Mouse (Mus musculus) heart, adult 2 months (tissue): ENCODE measurements around the gene Zfhx2. TPM values are rescaled to one million over a fixed set of nuclear protein-coding genes. Genes with fewer than 3 reads are reported as not detected.
A peak's percentile ranks its signal among the peaks of the same experiment; 100 is the strongest.

Source experiments
- DNase-seq, 2 experiments: peaks; one replicate each; pipeline ENCODE4 v3.0.0; 2021
- H3K27ac ChIP-seq: fragments of 200-600 bp; 2 replicates; pipeline ENCODE4 v1.8.1; 2022
- H3K27me3 ChIP-seq: fragments of 200-500 bp; 2 replicates; pipeline ENCODE4 v1.6.1; 2012; ENCODE audit warnings: mild to moderate bottlenecking, low read length, inconsistent platforms, mixed read lengths; ENCODE audit not compliant: control insufficient read depth, insufficient read depth
- H3K36me3 ChIP-seq: fragments of 200-500 bp; 2 replicates; pipeline ENCODE4 v1.6.1; 2012; ENCODE audit warnings: low read length, inconsistent platforms; ENCODE audit not compliant: control insufficient read depth, insufficient read depth
- H3K4me1 ChIP-seq: fragments of 200-500 bp; 2 replicates; pipeline ENCODE4 v1.6.1; 2011; ENCODE audit warnings: low read length; ENCODE audit not compliant: control insufficient read depth, insufficient read depth
- H3K4me3 ChIP-seq: fragments of 200-600 bp; 2 replicates; pipeline ENCODE4 v1.8.1; 2022
- H3K79me2 ChIP-seq: fragments of 200-500 bp; replicated peaks from 2 replicates; pipeline ENCODE4 v1.6.1; 2012; ENCODE audit warnings: mild to moderate bottlenecking, inconsistent platforms, low read length, moderate library complexity, mixed read lengths; ENCODE audit not compliant: control insufficient read depth, insufficient read depth
- H3K9ac ChIP-seq: fragments of 200-500 bp; 2 replicates; pipeline ENCODE4 v1.6.1; 2012; ENCODE audit warnings: low read depth, mild to moderate bottlenecking, control low read depth, inconsistent platforms, low read length, mixed read lengths
- CTCF ChIP-seq: fragments of 200-600 bp; IDR thresholded peaks from 2 replicates; pipeline ENCODE4 v1.8.1; 2022; ENCODE audit warnings: antibody characterized with exemption, mild to moderate bottlenecking, moderate library complexity
- EP300 ChIP-seq: fragments of 200-500 bp; IDR thresholded peaks from 2 replicates; pipeline ENCODE4 v1.6.1; 2011; ENCODE audit warnings: low read depth, low read length, control low read depth; ENCODE audit not compliant: insufficient read depth
- POLR2A ChIP-seq: fragments of 200-500 bp; IDR thresholded peaks from 2 replicates; pipeline ENCODE4 v1.6.1; 2011; ENCODE audit warnings: mild to moderate bottlenecking, low read depth, low read length, control low read depth; ENCODE audit not compliant: insufficient read depth
- WGBS: fragments of 180-500 bp; shearing (Covaris S2); methylation state at CpG from one replicate; pipeline ENCODE4 v1.1.7; 2018; 5-methylcytosine and 5-hydroxymethylcytosine counted together
- intact Hi-C: fragments of 180-260 bp; cut with DNase I; formaldehyde crosslinking; loops from one replicate; pipeline ENCODE4 v1.15.1; 2025
- polyA plus RNA-seq: library from polyadenylated mRNA; depleted of rRNA; stranded (reverse); fragments of >200 nt; gene quantifications from 2 replicates; pipeline ENCODE4 v1.2.3, GENCODE M21; 2012; rRNA removed
- total RNA-seq, 2 experiments: library from RNA; stranded (reverse); gene quantifications; 2 replicates each; pipeline ENCODE4 v1.2.3; 2021

The Zfhx2 gene
- total and polyA plus RNA-seq, 3 experiments, result 1.3 to 4.1 (median 3.9) TPM

DNA sequence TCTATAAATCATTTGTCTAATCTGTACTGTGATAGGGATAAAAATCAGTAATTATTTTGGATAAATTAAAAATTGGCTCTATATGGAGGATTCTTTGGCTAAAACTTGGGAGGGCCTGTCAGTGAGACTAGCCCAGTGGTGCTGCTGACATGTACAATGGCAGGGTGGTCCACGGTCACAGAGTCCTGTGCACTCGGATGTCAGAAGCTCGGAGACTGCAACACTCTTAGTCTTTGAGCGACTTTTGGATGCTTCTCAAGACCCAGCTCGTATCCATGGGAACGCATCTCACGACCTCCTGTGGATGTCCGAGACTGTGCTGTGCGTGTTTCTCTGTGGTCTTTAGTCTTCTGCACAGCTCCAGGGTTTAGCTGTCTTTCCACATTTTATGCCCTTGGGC, 71.7 kb downstream of the Zfhx2 start:
- 88% methylated on average over 9 of the region's 9 CpGs for WGBS
- no peak for DNase-seq
- intact Hi-C loops, result no loop called here
- no peaks in the 10 kb centered on the region for H3K4me1 ChIP-seq
- no peaks in the 10 kb centered on the region for H3K27me3 ChIP-seq
- peaks cover 2% of the 10 kb centered on the region; the same call in 1 of the 2 replicates for H3K36me3 ChIP-seq
- TF ChIP-seq EP300 (no peak), POLR2A (no peak), CTCF (no peak)
- H3K4me3 ChIP-seq, result no peak overlapping the region
- H3K27ac ChIP-seq, result no peak overlapping the region
- H3K9ac ChIP-seq, result no peak overlapping the region
- H3K79me2 ChIP-seq, result no peaks in the 10 kb centered on the region; the same call in 1 of the 2 replicates

DNA sequence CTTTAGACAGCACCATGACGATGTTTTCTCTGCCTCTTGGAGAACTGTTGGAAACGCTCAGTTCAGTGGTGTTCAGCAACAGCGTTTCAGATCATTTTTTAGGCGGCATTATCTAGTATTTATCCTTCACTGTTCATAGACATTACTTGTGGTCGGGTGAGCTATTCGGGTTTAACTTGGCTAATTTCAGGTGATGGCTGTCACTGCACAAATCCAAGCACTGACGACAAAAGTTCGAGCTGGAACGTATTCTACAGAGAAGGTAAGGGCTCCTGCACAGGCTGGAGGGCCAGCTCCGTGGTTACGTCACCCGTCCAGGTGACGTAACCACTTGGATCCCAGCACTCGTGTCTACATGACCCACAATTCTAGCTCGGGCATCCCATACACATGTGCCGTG, 75.2 kb downstream of the Zfhx2 start:
- WGBS, result 91% methylated on average over 16 of the region's 16 CpGs
- DNase-seq, result no peak
- H3K79me2 ChIP-seq, result no peaks in the 10 kb centered on the region; the same call in 1 of the 2 replicates
- no peak overlapping the region for H3K4me3 ChIP-seq
- TF ChIP-seq POLR2A, result no peak
- H3K4me1 ChIP-seq, result no peaks in the 10 kb centered on the region
- no peaks in the 10 kb centered on the region for H3K27me3 ChIP-seq
- H3K9ac ChIP-seq, result no peak overlapping the region
- no peak overlapping the region for H3K27ac ChIP-seq
- peaks cover 2% of the 10 kb centered on the region; the same call in 1 of the 2 replicates for H3K36me3 ChIP-seq
- intact Hi-C loops, result loop anchor here (5.0 to 10.0 kb wide), 3 partner anchors 155 to 332 kb away; partner anchors contain the start of genes 1700123O20Rik and Acin1

DNA sequence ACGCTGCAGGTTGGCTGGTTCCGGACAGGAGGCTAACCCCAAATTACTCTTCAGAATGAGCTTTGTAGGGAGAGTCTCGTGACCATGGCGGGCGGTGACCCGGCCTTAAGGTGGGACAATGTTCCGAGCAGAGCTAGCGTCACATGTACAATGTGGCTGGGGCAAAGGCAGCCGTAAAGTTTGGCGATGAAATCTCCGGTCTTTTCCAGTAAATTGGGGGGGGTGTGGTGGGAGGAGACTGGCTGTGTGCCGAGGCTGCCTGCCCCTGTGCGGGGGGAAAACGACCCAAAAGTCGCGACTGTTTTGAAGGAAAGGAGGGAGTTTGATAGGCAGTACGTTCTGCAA, 76.4 kb downstream of the Zfhx2 start:
- peak overlapping the region; percentile 87 for H3K27ac ChIP-seq
- peaks cover 2% of the 10 kb centered on the region; the same call in 1 of the 2 replicates for H3K36me3 ChIP-seq
- peak overlapping the region; percentile 86 for H3K4me3 ChIP-seq
- H3K27me3 ChIP-seq, result no peaks in the 10 kb centered on the region
- TF ChIP-seq POLR2A (no peak), EP300 (0 out of 2 replicates have a peak, but pooled peaks have one; percentile 0), CTCF (no peak)
- H3K79me2 ChIP-seq, result no peaks in the 10 kb centered on the region; the same call in 1 of the 2 replicates
- H3K9ac ChIP-seq, result peak overlapping the region; percentile 74
- intact Hi-C loops, result loop anchor here (2.0 to 10.0 kb wide), 5 partner anchors 77 to 331 kb away; partner anchors contain the start of genes 1700123O20Rik and Acin1
- DNase-seq, result no peak
- H3K4me1 ChIP-seq, result no peaks in the 10 kb centered on the region
- under 1% methylated on average over 17 of the region's 17 CpGs for WGBS

DNA sequence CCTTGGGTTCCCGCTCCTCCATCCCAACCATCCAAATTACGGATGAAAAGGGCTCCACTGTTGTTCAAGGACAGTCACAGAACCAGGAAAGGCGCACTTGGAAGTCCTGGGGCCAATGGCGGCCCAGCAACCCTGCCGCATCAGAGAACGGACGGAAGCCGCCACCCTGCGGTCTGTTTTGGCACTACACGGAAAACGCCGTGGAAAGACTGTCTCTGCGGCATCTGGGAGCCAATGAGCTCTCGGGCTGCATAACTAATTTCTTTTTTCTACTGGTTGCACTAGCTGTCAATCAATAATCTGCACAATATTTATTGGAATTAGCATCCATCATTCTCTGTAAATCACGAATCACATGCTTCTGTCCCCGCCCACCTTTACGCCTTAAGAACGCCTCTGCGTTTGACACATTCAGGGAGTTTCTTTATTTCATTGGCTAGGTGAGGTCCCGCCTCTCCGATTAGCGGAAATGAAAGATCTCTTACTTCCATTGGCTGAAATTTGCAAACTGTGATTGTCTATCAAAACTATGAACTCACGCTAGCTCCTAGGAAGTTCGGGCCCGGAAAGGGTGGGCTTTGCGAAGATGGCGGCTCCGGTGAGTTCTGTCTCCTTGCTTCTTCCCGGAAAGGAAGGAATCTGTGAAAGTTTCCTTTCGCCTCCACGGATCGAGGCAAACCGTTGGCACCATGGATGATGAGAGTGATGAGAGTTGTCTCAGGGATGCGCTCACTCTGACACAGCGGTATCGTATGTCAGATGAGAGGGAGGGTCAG, 76.9 kb downstream of the Zfhx2 start, which contains the start of gene Ngdn:
TSS of gene Ngdn (plus strand) at position 464 of the 776 bp plus-strand sequence.
- peak; percentile 98 to 99 for DNase-seq
- Histone ChIP-seq H3K4me1 (no peaks in the 10 kb centered on the region), H3K36me3 (peaks cover 2% of the 10 kb centered on the region; the same call in 1 of the 2 replicates), H3K79me2 (no peaks in the 10 kb centered on the region; the same call in 1 of the 2 replicates), H3K27ac (peak within 1 kb of the TSS; percentile 93), H3K9ac (peak within 1 kb of the TSS; percentile 77), H3K27me3 (no peaks in the 10 kb centered on the region), H3K4me3 (peak within 1 kb of the TSS; percentile 86)
- WGBS, result under 1% methylated on average over 36 of the region's 36 CpGs
- TF ChIP-seq EP300, result peak; percentile 46; the same call in 1 of the 2 replicates
- TF ChIP-seq CTCF, result peak; percentile 94
- TF ChIP-seq POLR2A, result peak; percentile 96
- intact Hi-C loops, result loop anchor here (2.0 to 10.0 kb wide), 5 partner anchors 76 to 330 kb away; partner anchors contain the start of genes 1700123O20Rik and Acin1

DNA sequence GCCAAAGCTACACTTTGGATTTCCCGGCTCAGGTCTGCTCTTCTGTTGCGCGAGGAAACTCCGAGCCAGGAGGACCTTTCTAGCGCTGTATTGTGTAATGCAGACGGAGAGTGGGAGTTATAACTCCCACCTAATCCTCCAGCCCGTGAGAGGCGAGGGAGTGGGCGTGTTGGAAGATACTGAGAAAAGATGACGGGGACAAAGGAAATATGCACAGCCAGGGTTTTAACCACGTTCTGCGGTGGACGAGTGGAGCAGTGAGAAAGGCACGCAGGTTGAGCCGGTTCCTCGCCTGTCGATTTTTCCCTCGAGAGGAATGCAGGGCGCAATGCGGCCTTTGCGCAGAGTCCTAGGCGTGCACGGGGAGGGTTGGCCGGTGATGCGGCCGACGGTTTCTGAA, 77.5 kb downstream of the Zfhx2 start:
- DNase-seq, result no peak
- Histone ChIP-seq H3K4me3 (peak overlapping the region; percentile 62), H3K36me3 (peaks cover 2% of the 10 kb centered on the region; the same call in 1 of the 2 replicates), H3K27me3 (no peaks in the 10 kb centered on the region), H3K9ac (peak overlapping the region; percentile 77), H3K4me1 (peaks cover under 1% of the 10 kb centered on the region; the same call in 1 of the 2 replicates), H3K79me2 (no peaks in the 10 kb centered on the region; the same call in 1 of the 2 replicates), H3K27ac (peak overlapping the region; percentile 93)
- intact Hi-C loops, result loop anchor here (2.0 to 10.0 kb wide), 3 partner anchors 76 to 330 kb away; partner anchors contain the start of genes 1700123O20Rik and Acin1
- TF ChIP-seq EP300, result no peak
- no peak for TF ChIP-seq POLR2A
- no peak for TF ChIP-seq CTCF
- under 1% methylated on average over 27 of the region's 27 CpGs for WGBS

DNA sequence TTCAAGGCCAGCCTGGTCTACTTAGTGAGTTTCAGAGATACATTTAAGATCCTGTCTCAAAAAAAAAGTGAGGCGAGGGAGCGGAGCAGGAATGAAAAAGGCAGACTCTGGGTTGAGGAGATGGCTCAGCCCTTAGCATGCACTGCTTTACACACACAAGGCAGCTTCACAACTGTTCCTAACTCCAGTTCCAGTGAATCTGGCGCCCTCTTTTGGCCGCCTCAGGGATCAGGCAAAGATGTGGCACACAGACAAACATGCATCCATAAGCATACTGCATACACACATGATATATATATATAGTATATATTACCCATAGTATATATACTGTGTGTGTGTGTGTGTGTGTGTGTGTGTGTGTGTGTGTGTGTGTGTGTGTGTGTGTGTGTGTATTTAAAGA, 81.0 kb downstream of the Zfhx2 start:
- TF ChIP-seq EP300, result no peak
- no peak for TF ChIP-seq POLR2A
- peak; percentile 34 for TF ChIP-seq CTCF
- Histone ChIP-seq H3K4me1 (peaks cover 1% of the 10 kb centered on the region; the same call in 1 of the 2 replicates), H3K27me3 (no peaks in the 10 kb centered on the region), H3K36me3 (no peaks in the 10 kb centered on the region), H3K27ac (no peak overlapping the region), H3K9ac (no peak overlapping the region), H3K4me3 (no peak overlapping the region), H3K79me2 (no peaks in the 10 kb centered on the region; the same call in 1 of the 2 replicates)
- DNase-seq, result no peak
- WGBS, result 78% methylated on average over 4 of the region's 4 CpGs
- intact Hi-C loops, result loop anchor here (10.0 kb wide), 1 partner anchor 326 kb away; the partner anchor contains the start of genes 1700123O20Rik and Acin1

Other genes starting within 250 kb of the Zfhx2 start
- 1 to 10 TPM; 4.1 to 7.2 TPM for gene Homez, start 221.4 kb downstream of the Zfhx2 start, total RNA-seq
- 2.6 and 3.1 TPM in 2 replicates for gene Homez, start 221.4 kb downstream of the Zfhx2 start, polyA plus RNA-seq
- 1 to 10 TPM; 2.8 to 3.4 TPM for gene Ppp1r3e, start 214.8 kb downstream of the Zfhx2 start, total RNA-seq
- gene Ppp1r3e, start 214.8 kb downstream of the Zfhx2 start, polyA plus RNA-seq, result 4.8 and 4.9 TPM in 2 replicates
- 10 to 100 TPM; 42.4 to 45.0 TPM for gene Bcl2l2, start 208.9 kb downstream of the Zfhx2 start, total RNA-seq
- gene Bcl2l2, start 208.9 kb downstream of the Zfhx2 start, polyA plus RNA-seq, result 29.2 and 44.4 TPM in 2 replicates
- 1 to 10 TPM; 3.2 to 6.1 TPM for gene Gm20521, start 208.9 kb downstream of the Zfhx2 start, total RNA-seq
- gene Gm20521, start 208.9 kb downstream of the Zfhx2 start, polyA plus RNA-seq, result not detected in 2 replicates
- gene Pabpn1, start 199.8 kb downstream of the Zfhx2 start, total RNA-seq, result 10 to 100 TPM; 51.4 to 52.2 TPM
- gene Pabpn1, start 199.8 kb downstream of the Zfhx2 start, polyA plus RNA-seq, result 66.2 and 91.7 TPM in 2 replicates
- gene Slc22a17, start 179.2 kb downstream of the Zfhx2 start, total RNA-seq, result 1 to 10 TPM; 1.7 to 2.3 TPM
- 13.0 and 13.8 TPM in 2 replicates for gene Slc22a17, start 179.2 kb downstream of the Zfhx2 start, polyA plus RNA-seq
- gene Efs, start 166.2 kb downstream of the Zfhx2 start, total RNA-seq, result 1 to 10 TPM; 1.9 to 3.0 TPM
- gene Efs, start 166.2 kb downstream of the Zfhx2 start, polyA plus RNA-seq, result 5.1 and 5.4 TPM in 2 replicates
- gene Il25, start 159.6 kb downstream of the Zfhx2 start, total RNA-seq, result not detected
- not detected in 2 replicates for gene Il25, start 159.6 kb downstream of the Zfhx2 start, polyA plus RNA-seq
- gene Cmtm5, start 156.1 kb downstream of the Zfhx2 start, total RNA-seq, result under 1 TPM in 1 of 2 experiments, not detected in 1; 0.30 TPM
- 1.8 and 2.9 TPM in 2 replicates for gene Cmtm5, start 156.1 kb downstream of the Zfhx2 start, polyA plus RNA-seq
- gene Myh6, start 125.4 kb downstream of the Zfhx2 start, total RNA-seq, result over 10,000 TPM; 19,033 to 21,149 TPM
- 6,249 and 7,266 TPM in 2 replicates for gene Myh6, start 125.4 kb downstream of the Zfhx2 start, polyA plus RNA-seq
- not detected for gene Gm17428, start 115.4 kb downstream of the Zfhx2 start, total RNA-seq
- not detected in 2 replicates for gene Gm17428, start 115.4 kb downstream of the Zfhx2 start, polyA plus RNA-seq
- gene Myh7, start 97.7 kb downstream of the Zfhx2 start, total RNA-seq, result 1,000 to 10,000 TPM; 1,935 to 2,240 TPM
- 19.8 and 29.5 TPM in 2 replicates for gene Myh7, start 97.7 kb downstream of the Zfhx2 start, polyA plus RNA-seq
- gene Ngdn, start 76.9 kb downstream of the Zfhx2 start, total RNA-seq, result 10 to 100 TPM; 25.9 to 28.9 TPM
- gene Ngdn, start 76.9 kb downstream of the Zfhx2 start, polyA plus RNA-seq, result 10.1 and 19.6 TPM in 2 replicates
- gene Thtpa, start 2.5 kb upstream of the Zfhx2 start, total RNA-seq, result 10 to 100 TPM; 10.7 to 13.4 TPM
- gene Thtpa, start 2.5 kb upstream of the Zfhx2 start, polyA plus RNA-seq, result 8.2 and 9.7 TPM in 2 replicates
- 1 to 10 TPM; 5.3 to 5.6 TPM for gene Ap1g2, start 14.3 kb upstream of the Zfhx2 start, total RNA-seq
- gene Ap1g2, start 14.3 kb upstream of the Zfhx2 start, polyA plus RNA-seq, result 8.2 and 10.2 TPM in 2 replicates
- under 1 TPM in 1 of 2 experiments, not detected in 1; 0.23 TPM for gene Jph4, start 24.6 kb upstream of the Zfhx2 start, total RNA-seq
- gene Jph4, start 24.6 kb upstream of the Zfhx2 start, polyA plus RNA-seq, result 0.25 and 0.32 TPM in 2 replicates
- gene Dhrs2, start 129.7 kb upstream of the Zfhx2 start, total RNA-seq, result not detected
- 0.27 TPM in 1 of 2 replicates, not detected in the other for gene Dhrs2, start 129.7 kb upstream of the Zfhx2 start, polyA plus RNA-seq